In genomic region chr14:103899111-103899814, GRCm38 (mm10) we compare ENCODE assay signal across 8 mouse cellular contexts. TPM values are rescaled to one million over a fixed set of nuclear protein-coding genes. Genes with fewer than 3 reads are reported as not detected.
A peak's percentile ranks its signal among the peaks of the same experiment; 100 is the strongest.
DNase-seq lines count a peak whose midpoint lies in the region; ATAC-seq and TF ChIP-seq lines count a peak whose summit lies in the region.

No protein-coding gene starts in this region.

- no peak for TF ChIP-seq CTCF in layer of hippocampus, adult 2 months (conservative IDR thresholded peaks at IDR 0.05)

- peaks cover 12% of the 10 kb centered on the region for H3K4me1 ChIP-seq in embryonic facial prominence, embryonic 14.5 days (ENCODE audit: control insufficient read depth, insufficient read depth, low read length)

- peak; percentile 78 for ATAC-seq in embryonic facial prominence, embryonic 14.5 days (ENCODE audit: low read depth)

- no peak overlapping the region for H3K27ac ChIP-seq in embryonic facial prominence, embryonic 14.5 days (replicated peaks; ENCODE audit: low read depth, low read length)
- 0 out of 2 replicates have a peak overlapping the region, but pooled peaks have one; percentile 24 for H3K27ac ChIP-seq in layer of hippocampus, adult 2 months

- intact Hi-C loops in heart, postnatal 36 days (cut with DNase I) = no loop called here

- peak; percentile 20 to 29 for DNase-seq in cerebellum, postnatal 14 days
- no peak for DNase-seq in cerebellum, adult 18-20 months
- DNase-seq in embryonic facial prominence, embryonic 14.5 days (ENCODE audit: low spot score) = peak; percentile 74
- DNase-seq in heart, postnatal 36 days = peak; percentile 11 to 14
- no peak for DNase-seq in layer of hippocampus, adult 2 months (ENCODE audit: low spot score in 2 of 2)
- DNase-seq in lung, postnatal 14 days = peak; percentile 36
- DNase-seq in right cerebral cortex, postnatal 4 days = peak; percentile 13
- DNase-seq in gastrocnemius, postnatal 4 days (ENCODE audit: low spot score in 2 of 2) = no peak

- H3K36me3 ChIP-seq in embryonic facial prominence, embryonic 14.5 days (ENCODE audit: control insufficient read depth, insufficient read depth, low read length) = no peaks in the 10 kb centered on the region

- peak overlapping the region; percentile 55 for H3K4me2 ChIP-seq in embryonic facial prominence, embryonic 14.5 days (ENCODE audit: low read depth, low read length)

- no peaks in the 10 kb centered on the region for H3K9me3 ChIP-seq in embryonic facial prominence, embryonic 14.5 days (ENCODE audit: control insufficient read depth, low read length)

- H3K27me3 ChIP-seq in embryonic facial prominence, embryonic 14.5 days (replicated peaks; ENCODE audit: control insufficient read depth, insufficient read depth, low read length) = peaks cover 1% of the 10 kb centered on the region; the same call in 1 of the 2 replicates

- peak overlapping the region; percentile 25 for H3K4me3 ChIP-seq in embryonic facial prominence, embryonic 14.5 days (ENCODE audit: low read depth, low read length)
- peak overlapping the region; percentile 52 for H3K4me3 ChIP-seq in layer of hippocampus, adult 2 months

- peak overlapping the region; percentile 50 for H3K9ac ChIP-seq in embryonic facial prominence, embryonic 14.5 days (ENCODE audit: low read depth, low read length)

- WGBS in embryonic facial prominence, embryonic 14.5 days = 14% methylated on average over 22 of the region's 22 CpGs

RNA-seq across cellular contexts. Expression of gene Ednrb, which starts 55.1 kb away (rescaled TPM):
- 51.4 and 56.7 TPM in 2 replicates for polyA plus RNA-seq in embryonic facial prominence, embryonic 14.5 days (2014; fragmentation: Nextera tagmentation; extraction: Ambion mirVana)
- total RNA-seq in heart, postnatal 36 days (2021) = 10 to 100 TPM; 14.4 to 20.5 TPM
- total RNA-seq in layer of hippocampus, adult 2 months (2021) = 10 to 100 TPM; 35.4 to 39.0 TPM
- total RNA-seq in gastrocnemius, postnatal 4 days (2021) = 10 to 100 TPM; 35.0 to 37.0 TPM

Comparison
In these comparisons a context has a peak if more than half of its experiments do, and no peak if none do; other contexts are left out.
1. DNase-seq: peak in cerebellum, postnatal 14 days (2 of 2), embryonic facial prominence, embryonic 14.5 days (single experiment), heart, postnatal 36 days (2 of 2), lung, postnatal 14 days (single experiment) and right cerebral cortex, postnatal 4 days (single experiment); none in cerebellum, adult 18-20 months (0 of 2), layer of hippocampus, adult 2 months (0 of 2) and gastrocnemius, postnatal 4 days (0 of 2).